ENCODE assay signal across 9 mouse cellular contexts in genomic region chr10:61069248-61069647, GRCm38 (mm10). TPM values are rescaled to one million over a fixed set of nuclear protein-coding genes. Genes with fewer than 3 reads are reported as not detected.
A peak's percentile ranks its signal among the peaks of the same experiment; 100 is the strongest.
DNase-seq lines count a peak whose midpoint lies in the region; ATAC-seq and TF ChIP-seq lines count a peak whose summit lies in the region.
"Had no signal": no experiment of that assay in that cellular context is flagged by ENCODE, and none has a peak within 500 bp of the region (broad histone marks: within the 10 kb centered on the region; RNA-seq: fewer than 3 reads in every experiment).

No protein-coding gene starts in this region.

- no peak for TF ChIP-seq CTCF in cerebellum, adult 2 months (IDR thresholded peaks at IDR 0.05; ENCODE audit: borderline replicate concordance, insufficient read depth, low read depth, low read length)

- DNase-seq in hindbrain, embryonic 10.5 days (ENCODE audit: low spot score), result no peak
- DNase-seq in hindbrain, embryonic 14.5 days (ENCODE audit: low spot score), result no peak
- peak; percentile 51 for DNase-seq in Muller cell, postnatal 12 days (ENCODE audit: inconsistent ontology term)
- DNase-seq in spleen, postnatal 14 days (ENCODE audit: low spot score in 2 of 2), result no peak
- no peak for DNase-seq in adrenal gland, postnatal 36 days
- DNase-seq in cerebellum, adult 2 months, result no peak

- TF ChIP-seq POLR2A in cerebellum, adult 2 months (IDR thresholded peaks at IDR 0.05; ENCODE audit: borderline replicate concordance, insufficient read depth, low read length), result no peak

- H3K4me3 ChIP-seq in hindbrain, embryonic 10.5 days, result peak overlapping the region; percentile 18; the same call in 1 of the 2 replicates
- no peak overlapping the region for H3K4me3 ChIP-seq in hindbrain, embryonic 14.5 days (replicated peaks; ENCODE audit: low read length)
- peak overlapping the region; percentile 13; the same call in 1 of the 2 replicates for H3K4me3 ChIP-seq in embryonic facial prominence, embryonic 13.5 days
- no peak overlapping the region for H3K4me3 ChIP-seq in midbrain, embryonic 16.5 days (ENCODE audit: low read depth, low read length)
- no peak overlapping the region for H3K4me3 ChIP-seq in cerebellum, adult 2 months (replicated peaks; ENCODE audit: insufficient read depth, low read depth, low read length)
- H3K4me3 ChIP-seq: liver, embryonic 15.5 days had no signal

- 9% methylated on average over 13 of the region's 13 CpGs for WGBS in hindbrain, embryonic 10.5 days
- 10% methylated on average over 13 of the region's 13 CpGs for WGBS in hindbrain, embryonic 14.5 days
- WGBS in embryonic facial prominence, embryonic 13.5 days, result 15% methylated on average over 13 of the region's 13 CpGs
- WGBS in midbrain, embryonic 16.5 days, result 16% methylated on average over 13 of the region's 13 CpGs
- WGBS in cerebellum, adult 2 months, result 62% methylated on average over 13 of the region's 13 CpGs

- H3K27me3 ChIP-seq in hindbrain, embryonic 10.5 days (ENCODE audit: insufficient read depth, poor library complexity, severe bottlenecking), result peaks cover 73% of the 10 kb centered on the region
- H3K27me3 ChIP-seq in hindbrain, embryonic 14.5 days (ENCODE audit: control insufficient read depth, insufficient read depth, low read length), result no peaks in the 10 kb centered on the region
- H3K27me3 ChIP-seq in embryonic facial prominence, embryonic 13.5 days, result no peaks in the 10 kb centered on the region
- H3K27me3 ChIP-seq in midbrain, embryonic 16.5 days (ENCODE audit: control insufficient read depth, insufficient read depth, low read depth, low read length), result no peaks in the 10 kb centered on the region
- no peaks in the 10 kb centered on the region for H3K27me3 ChIP-seq in cerebellum, adult 2 months (ENCODE audit: control insufficient read depth, insufficient read depth, low read length)

- no peaks in the 10 kb centered on the region for H3K36me3 ChIP-seq in hindbrain, embryonic 10.5 days
- H3K36me3 ChIP-seq in hindbrain, embryonic 14.5 days (replicated peaks; ENCODE audit: control insufficient read depth, insufficient read depth), result no peaks in the 10 kb centered on the region
- no peaks in the 10 kb centered on the region for H3K36me3 ChIP-seq in embryonic facial prominence, embryonic 13.5 days
- no peaks in the 10 kb centered on the region for H3K36me3 ChIP-seq in midbrain, embryonic 16.5 days (ENCODE audit: control insufficient read depth, insufficient read depth, low read length)
- H3K36me3 ChIP-seq: liver, embryonic 15.5 days had no signal

- H3K27ac ChIP-seq in hindbrain, embryonic 10.5 days, result no peak overlapping the region
- H3K27ac ChIP-seq in hindbrain, embryonic 14.5 days, result no peak overlapping the region
- no peak overlapping the region for H3K27ac ChIP-seq in embryonic facial prominence, embryonic 13.5 days
- no peak overlapping the region for H3K27ac ChIP-seq in midbrain, embryonic 16.5 days (ENCODE audit: low read length)
- no peak overlapping the region for H3K27ac ChIP-seq in cerebellum, adult 2 months (ENCODE audit: insufficient read depth, low read length)
- H3K27ac ChIP-seq: liver, embryonic 15.5 days had no signal

- H3K9me3 ChIP-seq in hindbrain, embryonic 10.5 days, result no peaks in the 10 kb centered on the region
- H3K9me3 ChIP-seq in hindbrain, embryonic 14.5 days (ENCODE audit: control insufficient read depth, low read length), result no peaks in the 10 kb centered on the region
- H3K9me3 ChIP-seq in embryonic facial prominence, embryonic 13.5 days, result no peaks in the 10 kb centered on the region
- no peaks in the 10 kb centered on the region for H3K9me3 ChIP-seq in midbrain, embryonic 16.5 days (replicated peaks; ENCODE audit: control insufficient read depth, low read length, poor library complexity, severe bottlenecking)
- H3K9me3 ChIP-seq: liver, embryonic 15.5 days had no signal

- H3K4me1 ChIP-seq in hindbrain, embryonic 10.5 days (replicated peaks), result peaks cover 41% of the 10 kb centered on the region
- no peaks in the 10 kb centered on the region; the same call in 1 of the 2 replicates for H3K4me1 ChIP-seq in hindbrain, embryonic 14.5 days (replicated peaks; ENCODE audit: control insufficient read depth, insufficient read depth, low read length)
- H3K4me1 ChIP-seq in embryonic facial prominence, embryonic 13.5 days, result peaks cover 29% of the 10 kb centered on the region
- H3K4me1 ChIP-seq in midbrain, embryonic 16.5 days (ENCODE audit: control insufficient read depth, insufficient read depth, low read length), result peaks cover 10% of the 10 kb centered on the region
- peaks cover 15% of the 10 kb centered on the region for H3K4me1 ChIP-seq in cerebellum, adult 2 months (ENCODE audit: control insufficient read depth, insufficient read depth, low read length)

- ATAC-seq in hindbrain, embryonic 14.5 days (ENCODE audit: low FRiP score), result no peak
- no peak for ATAC-seq in embryonic facial prominence, embryonic 13.5 days (ENCODE audit: insufficient number of reproducible peaks, insufficient read depth, low FRiP score, low TSS enrichment, low read depth)
- no peak for ATAC-seq in midbrain, embryonic 16.5 days

- no peak overlapping the region for H3K9ac ChIP-seq in hindbrain, embryonic 14.5 days
- 0 out of 2 replicates have a peak overlapping the region, but pooled peaks have one; percentile 32 for H3K9ac ChIP-seq in embryonic facial prominence, embryonic 13.5 days
- peak overlapping the region; percentile 14; the same call in 1 of the 2 replicates for H3K9ac ChIP-seq in midbrain, embryonic 16.5 days (ENCODE audit: low read depth, low read length)
- H3K9ac ChIP-seq: liver, embryonic 15.5 days had no signal

- no peak overlapping the region for H3K4me2 ChIP-seq in hindbrain, embryonic 14.5 days (replicated peaks)
- H3K4me2 ChIP-seq in embryonic facial prominence, embryonic 13.5 days, result peak overlapping the region; percentile 45
- no peak overlapping the region for H3K4me2 ChIP-seq in midbrain, embryonic 16.5 days (ENCODE audit: low read length)
- H3K4me2 ChIP-seq: liver, embryonic 15.5 days had no signal

RNA-seq across cellular contexts. Expression of gene Pcbd1, which starts 19.9 kb away (rescaled TPM):
- polyA plus RNA-seq in hindbrain, embryonic 10.5 days (2016; fragmentation: Nextera tagmentation; extraction: Ambion mirVana), result 23.5 and 26.3 TPM in 2 replicates
- 47.6 and 48.5 TPM in 2 replicates for polyA plus RNA-seq in hindbrain, embryonic 14.5 days (2014; fragmentation: Nextera tagmentation; extraction: Ambion mirVana)
- polyA plus RNA-seq in embryonic facial prominence, embryonic 13.5 days (2015; fragmentation: Nextera tagmentation; extraction: Ambion mirVana), result 12.9 and 13.7 TPM in 2 replicates
- 50.9 and 52.9 TPM in 2 replicates for polyA plus RNA-seq in midbrain, embryonic 16.5 days (2015; fragmentation: Nextera tagmentation; extraction: Ambion mirVana)
- total RNA-seq in adrenal gland, postnatal 36 days (2021), result 10 to 100 TPM; 12.7 to 14.5 TPM
- polyA plus RNA-seq in cerebellum, adult 2 months (2012; rRNA removed), result 25.7 and 26.3 TPM in 2 replicates

Comparison
In these comparisons a context has a peak if more than half of its experiments do, and no peak if none do; other contexts are left out.
1. H3K4me3 ChIP-seq: peak in hindbrain, embryonic 10.5 days (single experiment) and embryonic facial prominence, embryonic 13.5 days (single experiment); none in hindbrain, embryonic 14.5 days (single experiment), midbrain, embryonic 16.5 days (single experiment) and cerebellum, adult 2 months (single experiment).